Mouse (Mus musculus) myocyte (in vitro differentiated cells): ENCODE measurements at regions not wholly inside any gene's neighbourhood (a gene's known extent, or its start where the extent isn't known, plus 50 kb on each side); places are given as distances from the start of the nearest gene placed in this dataset.

Experiments
- POLR2A ChIP-seq: IDR thresholded peaks from one replicate; pipeline ENCODE4 v1.6.1; 2011; ENCODE audit warnings: low read depth, mild to moderate bottlenecking, control low read depth, moderate library complexity; ENCODE audit not compliant: insufficient read length
- REST ChIP-seq: IDR thresholded peaks from one replicate; pipeline ENCODE4 v1.6.1; 2011; ENCODE audit warnings: mild to moderate bottlenecking, control low read depth, moderate library complexity; ENCODE audit not compliant: insufficient read depth, insufficient read length

GRCm38 (mm10) chr1:14460811-14461210, 1632.3 kb downstream of the 4930444P10Rik start:
- no peak for TF ChIP-seq POLR2A
- TF ChIP-seq REST: no peak
